Mouse (Mus musculus) retina, postnatal 7 days (tissue): ENCODE data around the gene Ncapg.

Experiments
- DNase-seq: peaks from one replicate; pipeline ENCODE4 v3.0.0-alpha.2; 2012; ENCODE audit warnings: low read depth, low spot score

The Ncapg gene

GRCm38 (mm10) chr5:45691678-45692077 is 22.0 kb downstream of the Ncapg start:
- DNase-seq = no peak

GRCm38 (mm10) chr5:45706811-45707210 is 37.1 kb downstream of the Ncapg start:
- no peak for DNase-seq

- DNase-seq = no peak
Observed at GRCm38 (mm10) chr5:45709653-45710052, 39.9 kb downstream of the Ncapg start.

- no peak for DNase-seq
Observed at GRCm38 (mm10) chr5:45718848-45719488, 49.2 kb downstream of the Ncapg start.

GRCm38 (mm10) chr5:45733751-45734150 is 64.0 kb downstream of the Ncapg start:
- no peak for DNase-seq

- no peak for DNase-seq
Observed at GRCm38 (mm10) chr5:45737911-45738310, 68.2 kb downstream of the Ncapg start.
